Comparison of ENCODE assay signal across 8 mouse cellular contexts in the genomic region with DNA sequence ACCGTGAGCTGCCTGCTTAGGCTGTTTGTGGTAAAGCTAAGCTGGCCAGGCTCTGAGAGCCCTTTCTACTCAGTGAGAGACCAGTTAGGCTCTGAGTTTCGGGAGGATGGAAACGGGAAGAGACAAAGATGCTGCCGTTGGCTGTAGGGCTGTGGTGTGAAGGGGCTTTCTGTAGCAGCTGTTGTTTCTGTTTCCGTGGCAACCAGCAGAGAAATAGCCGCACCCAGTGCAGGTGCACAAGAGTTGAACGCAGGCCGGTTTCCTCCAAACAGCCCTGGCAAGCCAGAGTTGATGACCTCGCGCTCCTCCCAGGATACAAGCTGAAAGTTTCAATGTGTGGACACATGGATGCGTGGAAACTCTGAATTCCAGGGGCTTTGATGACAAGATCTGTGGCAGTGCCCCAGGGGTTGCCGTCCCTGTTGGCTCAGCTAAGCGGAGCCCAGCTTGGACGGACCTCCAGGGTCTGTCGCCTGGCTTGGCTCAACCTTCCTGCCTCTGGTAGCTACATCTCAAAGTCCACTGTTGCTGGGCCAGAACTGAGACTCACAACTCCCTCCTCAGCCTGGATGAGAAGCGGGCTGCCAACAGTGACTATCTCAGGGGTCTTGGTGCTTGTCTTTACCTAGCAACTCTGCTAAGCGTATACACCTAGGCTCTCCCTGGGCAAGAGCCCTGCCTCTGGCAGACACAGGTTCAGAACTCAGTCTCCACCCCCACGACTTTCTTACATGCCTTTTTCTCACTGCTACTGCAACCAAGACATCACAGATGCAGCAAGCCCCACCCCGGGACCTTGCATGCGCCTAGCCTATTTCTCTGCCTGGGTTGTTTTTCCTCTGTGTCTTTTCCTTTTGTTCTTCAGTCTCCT.
DNase-seq lines count a peak whose midpoint lies in the region; ATAC-seq and TF ChIP-seq lines count a peak whose summit lies in the region.

No protein-coding gene starts in this region.

- peak overlapping the region; percentile 69 for H3K27ac ChIP-seq in gastrocnemius, adult 2 months

- H3K4me3 ChIP-seq in gastrocnemius, adult 2 months = no peak overlapping the region

- no peak for TF ChIP-seq CTCF in gastrocnemius, adult 2 months (IDR thresholded peaks at IDR 0.05)

- ATAC-seq in inflammation-experienced regulatory T-cells, adult 6 months = peak; percentile 83
- ATAC-seq in megakaryocyte progenitor cell, adult 5-6 weeks (replicated peaks; ENCODE audit: poor library complexity) = peak; percentile 73

- DNase-seq in B cell, adult 2 months = peak; percentile 90 to 93
- peak; percentile 89 for DNase-seq in T-cell, adult 2 months (ENCODE audit: low spot score)
- DNase-seq in gastrocnemius, adult 2 months = peak; percentile 61
- DNase-seq in spleen, postnatal 14 days (ENCODE audit: low spot score in 2 of 2) = peak; percentile 43 to 65
- no peak for DNase-seq in left cerebral cortex, adult 11 months (ENCODE audit: low spot score)
- no peak for DNase-seq in ovary, postnatal 36 days (ENCODE audit: low spot score)

- intact Hi-C loops in gastrocnemius, adult 2 months (cut with DNase I) = no loop called here

Comparison
In these comparisons a context has a peak if more than half of its experiments do, and no peak if none do; other contexts are left out.
1. DNase-seq: peak in B cell, adult 2 months (2 of 2), T-cell, adult 2 months (single experiment), gastrocnemius, adult 2 months (single experiment) and spleen, postnatal 14 days (2 of 2); none in left cerebral cortex, adult 11 months (single experiment) and ovary, postnatal 36 days (single experiment).